Mouse (Mus musculus) stomach, postnatal 0 days (tissue): Measurements from ENCODE around the gene 1110051M20Rik.

Source experiments
- CTCF ChIP-seq: IDR thresholded peaks from 2 replicates; pipeline ENCODE4 v1.5.1; 2016; ENCODE audit warnings: antibody characterized with exemption, low read depth, mild to moderate bottlenecking, moderate library complexity
- EP300 ChIP-seq: optimal IDR thresholded peaks from 2 replicates; pipeline ENCODE3; 2016; ENCODE audit warnings: antibody characterized with exemption

DNA sequence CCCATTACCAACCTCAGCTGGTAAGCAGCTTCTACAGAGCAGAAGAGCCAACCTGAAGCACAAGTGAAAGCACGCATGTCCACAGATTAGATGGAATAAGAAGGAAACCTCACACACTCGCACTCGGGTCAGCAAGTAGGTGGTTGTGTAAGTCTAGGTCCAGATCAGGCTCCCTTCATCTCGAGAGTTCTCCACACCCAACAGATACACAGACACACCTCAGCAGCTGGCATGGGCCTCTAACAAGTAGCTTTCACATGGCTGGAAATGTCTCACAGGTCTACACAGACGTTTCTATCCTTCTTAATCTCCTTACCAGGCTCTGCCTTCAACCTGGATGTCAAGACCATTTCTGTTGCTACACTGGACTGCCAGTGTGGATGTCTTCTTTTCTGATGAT lies 3.8 kb downstream of the 1110051M20Rik start:
- TF ChIP-seq CTCF (no peak), EP300 (no peak)
